Mouse (Mus musculus): ENCODE measurements at regions not wholly inside any gene's neighbourhood (a gene's known extent, or its start where the extent isn't known, plus 50 kb on each side); places are given as distances from the start of the nearest gene placed in this dataset.

- no peak for DNase-seq (ENCODE audit: low spot score)
These were observed 62.4 kb upstream of the 1700016C15Rik start for GRCm38 (mm10) chr1:177667041-177667791.

DNA sequence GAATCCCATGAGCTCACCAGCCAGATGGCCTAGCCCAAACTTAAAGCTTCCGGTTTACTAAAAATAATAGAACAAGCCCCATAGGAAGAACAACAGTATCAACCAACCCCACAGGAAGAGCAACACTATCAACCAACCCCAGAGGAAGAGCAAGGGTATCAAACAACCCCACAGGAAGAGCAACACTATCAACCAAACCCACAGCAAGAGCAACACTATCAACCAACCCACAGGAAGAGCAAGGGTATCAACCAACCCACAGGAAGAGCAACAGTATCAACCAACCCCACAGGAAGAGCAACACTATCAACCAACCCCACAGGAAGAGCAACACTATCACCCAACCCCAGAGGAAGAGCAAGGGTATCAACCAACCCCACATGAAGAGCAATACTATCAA, 59.0 kb upstream of the 1700016C15Rik start:
- no peak for DNase-seq (ENCODE audit: low spot score)

- DNase-seq (ENCODE audit: low spot score), result no peak
These were observed 53.0 kb upstream of the 1700016C15Rik start for GRCm38 (mm10) chr1:177676657-177677056.

DNA sequence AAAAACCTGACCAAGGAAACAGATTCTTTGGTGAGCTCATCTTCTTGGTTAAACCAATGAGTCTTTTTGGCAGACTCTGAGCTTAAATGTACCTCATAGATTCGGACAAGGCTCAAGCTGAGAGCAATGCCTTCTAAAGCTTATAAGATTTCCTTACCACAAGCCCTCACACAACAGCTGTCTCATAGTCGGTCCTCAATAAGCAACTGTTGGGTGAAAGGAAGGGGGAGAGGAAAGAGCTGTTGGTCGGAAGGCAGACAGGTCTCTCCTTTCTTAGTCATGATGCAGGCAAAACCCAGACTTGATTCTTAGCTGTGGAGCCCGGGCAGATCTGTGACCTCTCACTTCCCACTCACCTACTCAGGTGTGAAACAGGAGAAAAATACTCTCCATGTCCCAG, 50.8 kb upstream of the 1700016C15Rik start:
- no peak for DNase-seq (ENCODE audit: low spot score)
